8 mouse cellular contexts compared by ENCODE assay signal in genomic region chr2:147307488-147308386, GRCm38 (mm10). TPM values are rescaled to one million over a fixed set of nuclear protein-coding genes. Genes with fewer than 3 reads are reported as not detected.
A peak's percentile ranks its signal among the peaks of the same experiment; 100 is the strongest.
DNase-seq lines count a peak whose midpoint lies in the region; ATAC-seq and TF ChIP-seq lines count a peak whose summit lies in the region.

No protein-coding gene starts in this region.

- no peak overlapping the region for H3K4me2 ChIP-seq in heart, embryonic 12.5 days
- H3K4me2 ChIP-seq in forebrain, postnatal 0 days (ENCODE audit: low read depth): peak overlapping the region; percentile 15; the same call in 1 of the 2 replicates
- peak overlapping the region; percentile 22; the same call in 1 of the 2 replicates for H3K4me2 ChIP-seq in hindbrain, embryonic 16.5 days (ENCODE audit: low read length)

- no peak for ATAC-seq in heart, embryonic 12.5 days (ENCODE audit: insufficient number of reproducible peaks, low FRiP score)
- ATAC-seq in forebrain, postnatal 0 days: peak; percentile 94
- peak; percentile 97 for ATAC-seq in hindbrain, embryonic 16.5 days
- ATAC-seq in megakaryocyte, adult 5-6 weeks (ENCODE audit: poor library complexity, severe bottlenecking): peak; percentile 95

- WGBS in heart, embryonic 12.5 days: 15% methylated on average over 12 of the region's 12 CpGs
- 18% methylated on average over 12 of the region's 12 CpGs for WGBS in cerebellum, adult 2 months
- 14% methylated on average over 12 of the region's 12 CpGs for WGBS in forebrain, postnatal 0 days
- 15% methylated on average over 12 of the region's 12 CpGs for WGBS in hindbrain, embryonic 16.5 days

- H3K4me3 ChIP-seq in heart, embryonic 12.5 days: no peak overlapping the region
- no peak overlapping the region for H3K4me3 ChIP-seq in cerebellum, adult 2 months (replicated peaks; ENCODE audit: insufficient read depth, low read depth, low read length)
- no peak overlapping the region for H3K4me3 ChIP-seq in forebrain, postnatal 0 days (ENCODE audit: low read depth, low read length)
- H3K4me3 ChIP-seq in hindbrain, embryonic 16.5 days (ENCODE audit: low read length): no peak overlapping the region

- no peaks in the 10 kb centered on the region for H3K36me3 ChIP-seq in heart, embryonic 12.5 days
- no peaks in the 10 kb centered on the region for H3K36me3 ChIP-seq in forebrain, postnatal 0 days (ENCODE audit: insufficient read depth)
- H3K36me3 ChIP-seq in hindbrain, embryonic 16.5 days (ENCODE audit: control insufficient read depth, insufficient read depth, low read length): no peaks in the 10 kb centered on the region

- DNase-seq in heart, adult 11 months: peak; percentile 82
- DNase-seq in cerebellum, adult 2 months: peak; percentile 57 to 72
- peak; percentile 88 for DNase-seq in forebrain, postnatal 0 days
- peak; percentile 61 to 77 for DNase-seq in layer of hippocampus, postnatal 36 days
- peak; percentile 10 for DNase-seq in skeletal muscle tissue, adult 2 months (ENCODE audit: low read depth, low spot score)

- no peak overlapping the region for H3K9ac ChIP-seq in heart, embryonic 12.5 days
- no peak overlapping the region for H3K9ac ChIP-seq in forebrain, postnatal 0 days
- no peak overlapping the region for H3K9ac ChIP-seq in hindbrain, embryonic 16.5 days (ENCODE audit: low read depth, low read length)

- H3K27me3 ChIP-seq in heart, embryonic 12.5 days (replicated peaks): peaks cover 17% of the 10 kb centered on the region; the same call in 1 of the 2 replicates
- H3K27me3 ChIP-seq in cerebellum, adult 2 months (ENCODE audit: control insufficient read depth, insufficient read depth, low read length): no peaks in the 10 kb centered on the region
- H3K27me3 ChIP-seq in forebrain, postnatal 0 days (ENCODE audit: insufficient read depth, low read length): peaks cover 8% of the 10 kb centered on the region
- H3K27me3 ChIP-seq in hindbrain, embryonic 16.5 days (replicated peaks; ENCODE audit: control insufficient read depth, insufficient read depth, low read length): peaks cover 18% of the 10 kb centered on the region

- TF ChIP-seq CTCF in cerebellum, adult 2 months (IDR thresholded peaks at IDR 0.05; ENCODE audit: borderline replicate concordance, insufficient read depth, low read depth, low read length): peak; percentile 92
- peak; percentile 98 for TF ChIP-seq CTCF in forebrain, postnatal 0 days (IDR thresholded peaks at IDR 0.05; ENCODE audit: low read depth)

- no peak overlapping the region for H3K27ac ChIP-seq in heart, embryonic 12.5 days (ENCODE audit: poor library complexity, severe bottlenecking)
- no peak overlapping the region for H3K27ac ChIP-seq in cerebellum, adult 2 months (ENCODE audit: insufficient read depth, low read length)
- H3K27ac ChIP-seq in forebrain, postnatal 0 days (ENCODE audit: low read depth, low read length): no peak overlapping the region
- H3K27ac ChIP-seq in hindbrain, embryonic 16.5 days (ENCODE audit: low read depth, low read length): no peak overlapping the region

- no peaks in the 10 kb centered on the region for H3K4me1 ChIP-seq in heart, embryonic 12.5 days (replicated peaks)
- no peaks in the 10 kb centered on the region for H3K4me1 ChIP-seq in cerebellum, adult 2 months (ENCODE audit: control insufficient read depth, insufficient read depth, low read length)
- H3K4me1 ChIP-seq in forebrain, postnatal 0 days (ENCODE audit: insufficient read depth): no peaks in the 10 kb centered on the region
- no peaks in the 10 kb centered on the region for H3K4me1 ChIP-seq in hindbrain, embryonic 16.5 days (ENCODE audit: control insufficient read depth, insufficient read depth, low read depth, low read length)

- no peaks in the 10 kb centered on the region for H3K9me3 ChIP-seq in heart, embryonic 12.5 days (replicated peaks)
- H3K9me3 ChIP-seq in forebrain, postnatal 0 days (ENCODE audit: low read length): no peaks in the 10 kb centered on the region
- H3K9me3 ChIP-seq in hindbrain, embryonic 16.5 days (ENCODE audit: control insufficient read depth, low read length): no peaks in the 10 kb centered on the region

- no peak for TF ChIP-seq POLR2A in cerebellum, adult 2 months (IDR thresholded peaks at IDR 0.05; ENCODE audit: borderline replicate concordance, insufficient read depth, low read length)

RNA-seq across cellular contexts. Expression of gene Pax1, which starts 54.0 kb away (rescaled TPM):
- 0.06 TPM in 1 of 2 replicates, not detected in the other for polyA plus RNA-seq in heart, embryonic 12.5 days (2016; fragmentation: Nextera tagmentation; extraction: Ambion mirVana)
- polyA plus RNA-seq in cerebellum, adult 2 months (2012; rRNA removed): 0.10 and 0.32 TPM in 2 replicates
- total RNA-seq in forebrain, postnatal 0 days (2014; rRNA removed): 0.19 TPM in 1 of 2 replicates, not detected in the other
- polyA plus RNA-seq in forebrain, postnatal 0 days (2015; fragmentation: Nextera tagmentation; extraction: Ambion mirVana): not detected in 2 replicates
- polyA plus RNA-seq in hindbrain, embryonic 16.5 days (2015; fragmentation: Nextera tagmentation; extraction: Ambion mirVana): 0.07 TPM in 1 of 2 replicates, not detected in the other
- not detected for total RNA-seq in layer of hippocampus, postnatal 36 days (2021)
- not detected in 2 replicates for total RNA-seq in megakaryocyte, adult 5-6 weeks (2015)
- total RNA-seq in megakaryocyte, adult 5-6 weeks (2017): not detected in 2 replicates

Comparison
In these comparisons a context has a peak if more than half of its experiments do, and no peak if none do; other contexts are left out.
1. DNase-seq: peak in every context shown above with its lines; median percentile 88 in forebrain, postnatal 0 days; 82 in heart, adult 11 months; 69 in layer of hippocampus, postnatal 36 days; 64 in cerebellum, adult 2 months; 10 in skeletal muscle tissue, adult 2 months.